Mouse (Mus musculus) heart, embryonic 15.5 days (tissue): Measurements from ENCODE around the gene Myh7. TPM values are rescaled to one million over a fixed set of nuclear protein-coding genes. Genes with fewer than 3 reads are reported as not detected.
"Not testable (repeated sequence)": the region's sequence is repeated elsewhere in the genome, so short reads cannot be mapped to it uniquely, and the experiment has no call there.

Experiments
- ATAC-seq: fragments of 200-750 bp; cut with Nextera tagmentation; replicated peaks from 2 replicates; pipeline ENCODE4 v1.8.0; 2017; ENCODE audit warnings: low read depth, moderate TSS enrichment; ENCODE audit not compliant: insufficient number of reproducible peaks, insufficient read depth, low FRiP score
- H3K27ac ChIP-seq: fragments of 300-500 bp; sonication (generic); 2 replicates; pipeline ENCODE4 v1.5.1; 2015; ENCODE audit warnings: mild to moderate bottlenecking, inconsistent platforms
- H3K27me3 ChIP-seq: fragments of 300-500 bp; sonication (generic); 2 replicates; pipeline ENCODE4 v1.6.1; 2015; ENCODE audit warnings: inconsistent platforms
- H3K36me3 ChIP-seq: fragments of 300-500 bp; sonication (generic); 2 replicates; pipeline ENCODE4 v1.6.1; 2015; ENCODE audit warnings: mild to moderate bottlenecking, inconsistent platforms
- H3K4me1 ChIP-seq: fragments of 300-500 bp; sonication (generic); replicated peaks from 2 replicates; pipeline ENCODE4 v1.6.1; 2015; ENCODE audit warnings: inconsistent platforms
- H3K4me2 ChIP-seq: fragments of 300-500 bp; sonication (generic); 2 replicates; pipeline ENCODE4 v1.6.1; 2015; ENCODE audit warnings: inconsistent platforms, mild to moderate bottlenecking, moderate library complexity
- H3K4me3 ChIP-seq: fragments of 300-500 bp; sonication (generic); 2 replicates; pipeline ENCODE4 v1.5.1; 2015; ENCODE audit warnings: mild to moderate bottlenecking, inconsistent platforms
- H3K9ac ChIP-seq: fragments of 300-500 bp; sonication (generic); 2 replicates; pipeline ENCODE4 v1.6.1; 2015; ENCODE audit warnings: mild to moderate bottlenecking, inconsistent platforms
- H3K9me3 ChIP-seq: fragments of 300-500 bp; sonication (generic); replicated peaks from 2 replicates; pipeline ENCODE4 v1.6.1; 2016; ENCODE audit warnings: inconsistent platforms
- WGBS: fragments of 180-500 bp; shearing (Covaris S2); methylation state at CpG from one replicate; pipeline ENCODE4 v1.1.7; 2015; ENCODE audit warnings: mixed read lengths; 5-methylcytosine and 5-hydroxymethylcytosine counted together
- polyA plus RNA-seq: library from polyadenylated mRNA; unstranded; fragments of >200 nt; fragmentation: Nextera tagmentation; extraction: Ambion mirVana; gene quantifications from 2 replicates; pipeline ENCODE4 v1.2.1, GENCODE M21; 2015

Gene Myh7
- polyA plus RNA-seq, 1 experiment from 2014 or later: 4,914 TPM

GRCm38 (mm10) chr14:54993636-54994035, 790 bp downstream of the Myh7 start:
- Histone ChIP-seq H3K27ac (peak overlapping the region; percentile 99), H3K9me3 (no peaks in the 10 kb centered on the region), H3K27me3 (no peaks in the 10 kb centered on the region), H3K4me3 (peak overlapping the region; percentile 55), H3K4me1 (peaks cover 34% of the 10 kb centered on the region), H3K4me2 (peak overlapping the region; percentile 65), H3K36me3 (no peaks in the 10 kb centered on the region), H3K9ac (peak overlapping the region; percentile 70)
- no peak for ATAC-seq
- 36% methylated on average over 10 of the region's 10 CpGs for WGBS

GRCm38 (mm10) chr14:54992196-54992595, 2.2 kb downstream of the Myh7 start:
- no peaks in the 10 kb centered on the region for H3K27me3 ChIP-seq
- 56% methylated on average over 10 of the region's 10 CpGs for WGBS
- H3K27ac ChIP-seq: peak overlapping the region; percentile 99
- H3K4me1 ChIP-seq: peaks cover 22% of the 10 kb centered on the region
- ATAC-seq: no peak
- peak overlapping the region; percentile 65 for H3K4me2 ChIP-seq
- H3K36me3 ChIP-seq: no peaks in the 10 kb centered on the region
- H3K9ac ChIP-seq: peak overlapping the region; percentile 70
- H3K9me3 ChIP-seq: no peaks in the 10 kb centered on the region
- H3K4me3 ChIP-seq: peak overlapping the region; percentile 55

DNA sequence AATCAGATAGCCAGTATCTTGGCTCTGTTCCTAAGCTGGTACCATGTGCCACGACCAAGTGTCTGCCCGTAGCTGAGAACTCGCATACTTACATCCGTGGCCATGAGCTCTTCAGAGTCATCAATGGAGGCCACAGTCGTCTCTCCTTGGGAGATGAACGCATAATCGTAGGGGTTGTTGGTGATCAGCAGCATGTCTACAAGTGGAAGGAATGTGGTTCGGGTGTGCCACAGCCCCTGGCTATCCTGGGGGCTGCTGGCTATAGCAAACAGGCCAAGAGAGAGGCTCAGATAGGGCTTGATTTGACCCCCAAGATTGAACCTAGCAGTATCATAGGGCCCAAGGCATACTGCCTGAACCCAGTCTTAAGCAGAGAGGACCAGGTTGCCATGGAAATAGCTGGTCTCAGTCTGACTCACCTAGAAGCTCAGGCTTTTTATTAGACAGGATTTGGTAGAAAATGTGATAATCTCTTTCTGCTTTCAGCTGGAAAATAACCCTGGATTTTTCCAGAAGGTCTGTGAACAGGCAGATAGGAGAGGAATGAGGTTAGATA, 4.5 kb downstream of the Myh7 start:
- H3K36me3 ChIP-seq: peaks cover 4% of the 10 kb centered on the region; the same call in 1 of the 2 replicates
- H3K4me2 ChIP-seq: peak overlapping the region; percentile 65
- peak overlapping the region; percentile 55 for H3K4me3 ChIP-seq
- peak overlapping the region; percentile 99 for H3K27ac ChIP-seq
- 60% methylated on average over 8 of the region's 8 CpGs for WGBS
- ATAC-seq: no peak
- peak overlapping the region; percentile 70 for H3K9ac ChIP-seq
- peaks cover 7% of the 10 kb centered on the region; the same call in 1 of the 2 replicates for H3K4me1 ChIP-seq
- H3K9me3 ChIP-seq: no peaks in the 10 kb centered on the region
- H3K27me3 ChIP-seq: no peaks in the 10 kb centered on the region

DNA sequence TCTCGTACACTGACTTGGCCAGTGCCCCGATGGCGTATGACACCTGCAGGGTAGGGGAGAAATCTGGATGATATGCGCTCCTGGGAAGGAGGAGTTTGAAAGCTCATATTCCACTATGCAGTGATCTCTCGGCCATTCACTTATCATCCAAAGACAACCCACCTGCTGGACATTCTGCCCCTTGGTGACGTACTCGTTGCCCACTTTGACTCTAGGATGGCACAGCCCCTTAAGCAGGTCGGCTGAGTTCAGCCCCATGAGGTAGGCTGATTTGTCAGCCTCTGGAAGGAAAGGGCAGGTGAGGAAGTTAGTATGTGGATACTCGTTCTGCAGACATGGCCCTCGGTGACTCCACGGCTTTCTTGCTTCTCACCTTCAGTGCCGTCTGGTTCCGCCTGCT, 5.5 kb downstream of the Myh7 start:
- H3K27ac ChIP-seq: peak overlapping the region; percentile 99
- no peaks in the 10 kb centered on the region for H3K27me3 ChIP-seq
- peak overlapping the region; percentile 55 for H3K4me3 ChIP-seq
- WGBS: 55% methylated on average over 13 of the region's 13 CpGs
- no peaks in the 10 kb centered on the region for H3K9me3 ChIP-seq
- peaks cover 8% of the 10 kb centered on the region; the same call in 1 of the 2 replicates for H3K36me3 ChIP-seq
- ATAC-seq: no peak
- H3K9ac ChIP-seq: peak overlapping the region; percentile 70
- peak overlapping the region; percentile 65 for H3K4me2 ChIP-seq
- H3K4me1 ChIP-seq: no peaks in the 10 kb centered on the region; the same call in 1 of the 2 replicates

DNA sequence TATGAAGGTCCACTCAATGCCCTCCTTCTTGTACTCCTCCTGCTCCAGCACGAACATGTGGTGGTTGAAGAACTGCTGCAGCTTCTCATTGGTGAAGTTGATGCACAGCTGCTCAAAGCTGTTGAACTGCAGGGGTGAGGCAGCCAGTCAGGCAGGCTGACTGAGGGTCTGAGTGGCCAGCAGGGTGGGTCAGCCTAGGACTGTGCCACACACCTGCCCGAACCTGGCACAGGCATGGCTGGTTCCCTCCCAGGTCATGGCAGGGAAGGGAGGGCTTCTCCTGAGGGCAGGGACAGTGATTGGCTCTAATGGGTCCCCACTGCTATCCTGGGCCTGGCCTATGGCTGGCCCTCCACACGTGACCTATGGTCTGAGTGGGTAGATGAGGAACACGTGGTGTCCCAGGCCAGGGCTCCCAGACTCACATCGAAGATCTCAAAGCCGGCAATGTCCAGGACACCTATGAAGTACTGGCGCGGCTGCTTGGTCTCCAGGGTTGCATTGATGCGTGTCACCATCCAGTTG, 6.0 kb downstream of the Myh7 start:
- peak overlapping the region; percentile 65 for H3K4me2 ChIP-seq
- H3K9ac ChIP-seq: peak overlapping the region; percentile 70
- peak overlapping the region; percentile 99 for H3K27ac ChIP-seq
- H3K4me1 ChIP-seq, H3K9me3 ChIP-seq, H3K36me3 ChIP-seq, H3K27me3 ChIP-seq: not testable (repeated sequence)
- peak; percentile 40 for ATAC-seq
- 54% methylated on average over 9 of the region's 9 CpGs for WGBS
- peak overlapping the region; percentile 55 for H3K4me3 ChIP-seq

DNA sequence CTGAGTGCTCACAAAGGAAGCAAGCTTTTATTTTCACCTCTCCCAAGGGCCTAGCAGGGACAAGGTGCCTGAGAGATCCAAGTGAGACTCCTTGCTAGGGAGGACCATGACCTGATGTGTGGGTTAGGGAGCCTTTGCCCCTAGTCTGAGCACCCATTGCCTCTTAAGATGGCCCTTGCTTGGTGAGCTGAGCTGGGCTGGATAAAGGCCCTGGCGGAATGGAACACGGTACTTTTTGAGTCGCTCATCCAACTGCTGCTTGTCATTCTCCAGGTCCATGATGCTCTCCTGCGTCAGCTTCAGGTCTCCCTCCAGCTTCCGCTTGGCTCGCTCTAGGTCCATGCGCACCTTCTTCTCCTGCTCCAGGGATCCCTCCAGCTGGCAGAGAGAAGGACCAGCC, 12.5 kb downstream of the Myh7 start:
- peaks cover 11% of the 10 kb centered on the region; the same call in 1 of the 2 replicates for H3K36me3 ChIP-seq
- WGBS: 71% methylated on average over 7 of the region's 7 CpGs
- peak overlapping the region; percentile 21 for H3K4me3 ChIP-seq
- H3K9me3 ChIP-seq: no peaks in the 10 kb centered on the region
- H3K9ac ChIP-seq: peak overlapping the region; percentile 70
- H3K4me1 ChIP-seq: peaks cover 2% of the 10 kb centered on the region
- ATAC-seq: no peak
- H3K4me2 ChIP-seq: peak overlapping the region; percentile 65
- peak overlapping the region; percentile 99 for H3K27ac ChIP-seq
- no peaks in the 10 kb centered on the region for H3K27me3 ChIP-seq

DNA sequence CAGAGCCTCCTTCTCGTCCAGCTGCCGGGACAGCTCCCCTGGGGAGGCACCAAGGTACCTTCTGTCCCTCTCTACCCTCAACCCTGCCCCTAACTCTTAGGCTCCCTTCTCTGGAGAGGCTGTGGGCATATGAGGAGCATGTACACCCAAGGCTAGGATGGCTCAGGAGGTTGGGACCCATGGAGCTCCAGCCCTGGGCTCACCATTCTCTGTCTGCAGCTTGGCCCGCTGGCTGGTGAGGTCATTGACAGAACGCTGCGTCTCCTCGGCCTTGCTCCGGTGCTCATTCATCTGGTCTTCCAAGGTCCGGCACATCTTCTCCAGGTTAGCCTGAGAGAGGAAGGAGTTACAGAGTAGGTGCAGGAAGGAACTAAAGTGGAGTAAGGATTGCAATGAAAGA, 15.8 kb downstream of the Myh7 start:
- peak overlapping the region; percentile 39 for H3K4me2 ChIP-seq

DNA sequence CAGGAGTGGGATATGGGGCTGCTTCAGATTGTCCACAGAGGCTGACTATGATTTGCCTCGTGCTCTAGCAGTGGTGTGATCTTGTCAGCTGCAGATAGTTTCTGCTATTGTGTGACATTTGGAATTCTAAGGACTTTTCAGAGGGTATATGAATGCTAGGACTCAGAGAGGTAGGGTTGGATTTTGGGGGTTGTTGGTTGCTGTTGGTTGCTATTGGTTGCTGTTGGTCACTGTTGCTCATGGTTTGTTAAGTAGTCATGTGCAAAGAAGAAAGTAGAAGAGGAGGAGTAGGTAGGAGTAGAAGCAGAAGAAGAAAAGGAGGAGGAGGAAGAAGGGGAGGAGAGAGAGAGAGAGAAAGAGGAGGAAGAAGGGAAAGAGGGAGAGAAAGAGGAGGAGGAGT, 17.8 kb downstream of the Myh7 start, which contains the start of gene Gm17428:
Gene Gm17428 (plus strand): TSS at position 301 of the 400 bp plus-strand sequence.
- WGBS: 28% methylated on average over 1 of the region's 1 CpGs
- Histone ChIP-seq H3K9ac (peak within 1 kb of the TSS; percentile 10; the same call in 1 of the 2 replicates), H3K36me3 (peaks cover 38% of the 10 kb centered on the region), H3K4me2 (0 out of 2 replicates have a peak within 1 kb of the TSS, but pooled peaks have one; percentile 16), H3K9me3 (no peaks in the 10 kb centered on the region), H3K27ac (peak within 1 kb of the TSS; percentile 66), H3K27me3 (no peaks in the 10 kb centered on the region), H3K4me3 (no peak within 1 kb of the TSS), H3K4me1 (peaks cover 26% of the 10 kb centered on the region)
- ATAC-seq: no peak

More for the DNA sequence above, 15.8 kb downstream of the Myh7 start:
- H3K4me3 ChIP-seq: 0 out of 2 replicates have a peak overlapping the region, but pooled peaks have one; percentile 5
- H3K36me3 ChIP-seq: peaks cover 21% of the 10 kb centered on the region
- no peaks in the 10 kb centered on the region for H3K27me3 ChIP-seq
- peak overlapping the region; percentile 66 for H3K27ac ChIP-seq
- no peak for ATAC-seq
- H3K9ac ChIP-seq: peak overlapping the region; percentile 44
- 66% methylated on average over 8 of the region's 8 CpGs for WGBS
- H3K4me1 ChIP-seq: peaks cover 14% of the 10 kb centered on the region
- H3K9me3 ChIP-seq: no peaks in the 10 kb centered on the region

DNA sequence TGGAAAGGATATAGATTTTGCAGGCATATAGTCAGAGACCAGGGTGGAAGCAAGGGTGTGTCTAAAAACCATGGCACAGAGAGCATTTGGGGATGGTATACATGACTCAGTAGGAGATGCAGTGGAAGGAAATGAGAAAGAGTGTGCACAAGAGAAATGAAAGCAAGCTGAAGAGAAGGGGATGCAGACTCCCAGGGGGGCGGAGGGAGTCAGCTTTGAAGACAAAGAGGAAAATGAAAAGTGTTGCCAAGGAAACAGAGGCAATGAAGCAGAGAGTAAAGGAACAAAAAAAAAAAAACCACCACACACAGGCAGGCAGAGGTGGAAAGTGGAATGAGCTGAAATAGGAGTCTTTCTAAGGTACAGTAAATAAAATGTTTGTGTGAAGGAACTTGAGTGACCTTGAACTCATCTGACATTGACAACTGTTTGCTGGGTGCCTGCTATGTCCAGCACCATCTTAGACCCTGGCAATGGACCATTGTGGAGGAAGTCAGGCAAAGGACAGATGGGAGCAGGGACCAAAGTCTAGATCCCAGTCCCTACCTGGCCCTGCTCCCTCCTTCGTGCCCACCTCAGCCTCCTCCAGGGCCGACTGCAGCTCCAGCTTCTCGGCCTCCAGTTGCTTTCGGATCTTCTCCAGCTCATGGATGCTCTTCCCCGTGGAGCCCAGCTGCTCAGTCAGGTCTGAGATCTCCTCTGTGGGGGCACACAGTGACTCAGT, 20.2 kb downstream of the Myh7 start:
- Histone ChIP-seq H3K4me1 (peaks cover 34% of the 10 kb centered on the region), H3K9me3 (no peaks in the 10 kb centered on the region), H3K4me3 (no peak overlapping the region), H3K27me3 (no peaks in the 10 kb centered on the region), H3K9ac (peak overlapping the region; percentile 43), H3K36me3 (peaks cover 50% of the 10 kb centered on the region), H3K4me2 (no peak overlapping the region), H3K27ac (peak overlapping the region; percentile 90)
- WGBS: 64% methylated on average over 6 of the region's 6 CpGs
- ATAC-seq: no peak

- Histone ChIP-seq H3K27ac (peak overlapping the region; percentile 90), H3K4me1 (peaks cover 39% of the 10 kb centered on the region), H3K36me3 (peaks cover 49% of the 10 kb centered on the region)
- WGBS: 76% methylated on average over 11 of the region's 11 CpGs
- ATAC-seq, H3K4me3 ChIP-seq, H3K9ac ChIP-seq, H3K4me2 ChIP-seq, H3K27me3 ChIP-seq, H3K9me3 ChIP-seq: not testable (repeated sequence)
Measured at GRCm38 (mm10) chr14:54972786-54973185, 21.6 kb downstream of the Myh7 start.

DNA sequence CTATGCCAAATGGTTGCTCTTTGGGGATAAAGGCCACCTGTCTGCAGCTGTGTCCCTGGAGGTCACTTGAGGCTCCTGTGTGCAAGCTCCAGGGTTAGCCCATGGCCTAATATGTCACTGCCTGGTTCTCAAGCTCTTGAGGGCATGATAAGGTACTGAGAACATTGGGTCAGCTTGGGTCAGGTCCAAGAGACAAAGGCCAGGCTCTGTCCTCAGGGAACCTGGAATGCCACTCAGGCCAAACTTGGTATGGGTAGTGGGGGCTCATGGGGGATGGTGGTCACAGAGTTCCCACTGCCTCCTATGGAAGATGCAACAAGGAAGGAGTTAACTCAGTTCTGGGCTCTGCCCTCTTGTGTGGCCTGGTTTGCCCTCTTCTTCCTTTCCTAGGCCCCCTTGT, 26.1 kb downstream of the Myh7 start:
- peak overlapping the region; percentile 32; the same call in 1 of the 2 replicates for H3K9ac ChIP-seq
- no peaks in the 10 kb centered on the region for H3K9me3 ChIP-seq
- no peak overlapping the region for H3K4me3 ChIP-seq
- H3K4me2 ChIP-seq: no peak overlapping the region
- peak overlapping the region; percentile 90 for H3K27ac ChIP-seq
- no peaks in the 10 kb centered on the region for H3K27me3 ChIP-seq
- H3K36me3 ChIP-seq: peaks cover 26% of the 10 kb centered on the region
- ATAC-seq: peak; percentile 48
- peaks cover 42% of the 10 kb centered on the region for H3K4me1 ChIP-seq
